Comparison of ENCODE assay signal across 9 mouse cellular contexts in genomic region chr7:68976813-68977752, GRCm38 (mm10).
DNase-seq lines count a peak whose midpoint lies in the region; ATAC-seq lines count a peak whose summit lies in the region.
"Had no signal": no experiment of that assay in that cellular context is flagged by ENCODE, and none has a peak within 500 bp of the region (broad histone marks: within the 10 kb centered on the region; RNA-seq: fewer than 3 reads in every experiment).

No protein-coding gene starts in this region.

- 40% methylated on average over 7 of the region's 7 CpGs for WGBS in intestine, embryonic 15.5 days

- intact Hi-C loops in left cerebral cortex, postnatal 14 days (cut with DNase I) = loop anchor here (5.0 to 10.0 kb wide), 3 partner anchors 518 to 1360 kb away; no protein-coding TSS in a partner anchor

- ATAC-seq in intestine, embryonic 15.5 days = 0 out of 2 replicates have a peak, but pooled peaks have one; percentile 20

- DNase-seq in cerebellum, adult 11 months = peak; percentile 1
- DNase-seq in cerebellum, adult 9-11 months = no peak
- peak; percentile 64 for DNase-seq in 416B (ENCODE audit: low read depth)
- peak; percentile 79 for DNase-seq in embryo, embryonic 10 days (ENCODE audit: low spot score)
- DNase-seq in left cerebral cortex, postnatal 14 days (ENCODE audit: low spot score in 2 of 2) = peak; percentile 63 to 70
- peak; percentile 18 for DNase-seq in retina, adult 2 months (ENCODE audit: low read depth, low spot score)
- no peak for DNase-seq in yolk sac, embryonic 10.5 days (ENCODE audit: low spot score)

- H3K27me3 ChIP-seq in intestine, embryonic 15.5 days (replicated peaks) = no peaks in the 10 kb centered on the region
- H3K27me3 ChIP-seq: megakaryocyte, embryonic 14.5 days had no signal

- H3K36me3 ChIP-seq in intestine, embryonic 15.5 days = no peaks in the 10 kb centered on the region

- H3K4me1 ChIP-seq in intestine, embryonic 15.5 days (replicated peaks) = 0 out of 2 replicates have a peak, but pooled peaks cover 4% of the 10 kb centered on the region
- H3K4me1 ChIP-seq: megakaryocyte, embryonic 14.5 days had no signal

- H3K9ac ChIP-seq in intestine, embryonic 15.5 days = no peak overlapping the region

- H3K4me2 ChIP-seq in intestine, embryonic 15.5 days (replicated peaks) = no peak overlapping the region

- no peaks in the 10 kb centered on the region for H3K9me3 ChIP-seq in intestine, embryonic 15.5 days

- H3K4me3 ChIP-seq in intestine, embryonic 15.5 days (replicated peaks) = no peak overlapping the region
- H3K4me3 ChIP-seq: megakaryocyte, embryonic 14.5 days had no signal

- H3K27ac ChIP-seq in intestine, embryonic 15.5 days = no peak overlapping the region

Comparison
In these comparisons a context has a peak if more than half of its experiments do, and no peak if none do; other contexts are left out.
1. DNase-seq: peak in cerebellum, adult 11 months (single experiment), 416B (single experiment), embryo, embryonic 10 days (single experiment), left cerebral cortex, postnatal 14 days (2 of 2) and retina, adult 2 months (single experiment); none in cerebellum, adult 9-11 months (single experiment) and yolk sac, embryonic 10.5 days (single experiment).